Mouse (Mus musculus) limb, embryonic 15.5 days (tissue): ENCODE measurements around the gene Rpl23. TPM values are rescaled to one million over a fixed set of nuclear protein-coding genes. Genes with fewer than 3 reads are reported as not detected.
A peak's percentile ranks its signal among the peaks of the same experiment; 100 is the strongest.

Experiments used
- ATAC-seq: fragments of 200-750 bp; cut with Nextera tagmentation; 2 replicates; pipeline ENCODE4 v1.8.0; 2017; ENCODE audit warnings: low read depth, moderate TSS enrichment; ENCODE audit not compliant: insufficient number of reproducible peaks, low FRiP score, low TSS enrichment
- H3K27ac ChIP-seq: fragments of 300-500 bp; sonication (generic); 2 replicates; pipeline ENCODE4 v1.5.1; 2015; ENCODE audit warnings: moderate library complexity, mild to moderate bottlenecking, inconsistent platforms
- H3K27me3 ChIP-seq: fragments of 300-500 bp; sonication (generic); 2 replicates; pipeline ENCODE4 v1.6.1; 2015; ENCODE audit warnings: inconsistent platforms
- H3K36me3 ChIP-seq: fragments of 300-500 bp; sonication (generic); 2 replicates; pipeline ENCODE4 v1.6.1; 2015; ENCODE audit warnings: inconsistent platforms
- H3K4me1 ChIP-seq: fragments of 300-500 bp; sonication (generic); 2 replicates; pipeline ENCODE4 v1.6.1; 2015; ENCODE audit warnings: inconsistent platforms
- H3K4me2 ChIP-seq: fragments of 300-500 bp; sonication (generic); 2 replicates; pipeline ENCODE4 v1.6.1; 2015; ENCODE audit warnings: mild to moderate bottlenecking, inconsistent platforms
- H3K4me3 ChIP-seq: fragments of 300-500 bp; sonication (generic); 2 replicates; pipeline ENCODE4 v1.5.1; 2015; ENCODE audit warnings: mild to moderate bottlenecking, inconsistent platforms
- H3K9ac ChIP-seq: fragments of 300-500 bp; sonication (generic); 2 replicates; pipeline ENCODE4 v1.6.1; 2015; ENCODE audit warnings: inconsistent platforms
- H3K9me3 ChIP-seq: fragments of 300-500 bp; sonication (generic); 2 replicates; pipeline ENCODE4 v1.6.1; 2016; ENCODE audit warnings: inconsistent platforms
- WGBS: fragments of 180-500 bp; shearing (Covaris S2); methylation state at CpG from one replicate; pipeline ENCODE4 v1.1.7; 2015; 5-methylcytosine and 5-hydroxymethylcytosine counted together
- polyA plus RNA-seq: library from polyadenylated mRNA; unstranded; fragments of >200 nt; fragmentation: Nextera tagmentation; extraction: Ambion mirVana; gene quantifications from 2 replicates; pipeline ENCODE4 v1.2.1, GENCODE M21; 2015

The Rpl23 gene
- polyA plus RNA-seq, 1 experiment from 2014 or later = 586 TPM

GRCm38 (mm10) chr11:97804841-97805661, 22.8 kb upstream of the Rpl23 start:
- peaks cover 81% of the 10 kb centered on the region for H3K4me1 ChIP-seq
- no peak overlapping the region for H3K9ac ChIP-seq
- whole genome bisulfite sequencing = 4% methylated on average over 9 of the region's 9 CpGs
- ATAC-seq = peak; percentile 24
- H3K9me3 ChIP-seq = no peaks in the 10 kb centered on the region
- H3K27ac ChIP-seq = peak overlapping the region; percentile 78
- H3K27me3 ChIP-seq = no peaks in the 10 kb centered on the region
- peaks cover 30% of the 10 kb centered on the region for H3K36me3 ChIP-seq
- H3K4me2 ChIP-seq = peak overlapping the region; percentile 48
- peak overlapping the region; percentile 21 for H3K4me3 ChIP-seq

DNA sequence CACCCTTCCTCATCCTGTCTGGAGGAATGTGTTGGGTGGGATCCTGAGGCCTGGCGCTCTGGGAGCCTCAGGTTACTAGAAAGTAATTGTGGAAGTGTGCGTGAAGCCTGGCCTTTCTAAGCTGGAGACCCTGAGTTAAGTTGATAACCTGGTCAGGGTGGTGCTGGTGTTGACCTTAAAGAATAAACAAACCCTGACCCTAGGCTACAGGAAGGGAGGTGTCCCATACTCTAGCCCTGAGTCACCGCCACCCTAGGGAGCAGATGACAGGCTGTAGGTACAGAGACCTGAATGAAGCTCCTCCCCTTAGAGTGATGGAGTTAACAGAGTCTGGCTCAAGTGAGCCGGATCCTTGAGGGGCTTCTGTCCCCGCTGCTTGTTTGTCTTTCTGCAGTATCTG, 21.6 kb upstream of the Rpl23 start:
- no peak for ATAC-seq
- H3K36me3 ChIP-seq = peaks cover 21% of the 10 kb centered on the region
- WGBS = 63% methylated on average over 5 of the region's 5 CpGs
- no peaks in the 10 kb centered on the region for H3K9me3 ChIP-seq
- H3K4me3 ChIP-seq = no peak overlapping the region
- no peaks in the 10 kb centered on the region for H3K27me3 ChIP-seq
- H3K4me2 ChIP-seq = no peak overlapping the region
- peaks cover 70% of the 10 kb centered on the region for H3K4me1 ChIP-seq
- H3K27ac ChIP-seq = peak overlapping the region; percentile 78
- H3K9ac ChIP-seq = no peak overlapping the region

DNA sequence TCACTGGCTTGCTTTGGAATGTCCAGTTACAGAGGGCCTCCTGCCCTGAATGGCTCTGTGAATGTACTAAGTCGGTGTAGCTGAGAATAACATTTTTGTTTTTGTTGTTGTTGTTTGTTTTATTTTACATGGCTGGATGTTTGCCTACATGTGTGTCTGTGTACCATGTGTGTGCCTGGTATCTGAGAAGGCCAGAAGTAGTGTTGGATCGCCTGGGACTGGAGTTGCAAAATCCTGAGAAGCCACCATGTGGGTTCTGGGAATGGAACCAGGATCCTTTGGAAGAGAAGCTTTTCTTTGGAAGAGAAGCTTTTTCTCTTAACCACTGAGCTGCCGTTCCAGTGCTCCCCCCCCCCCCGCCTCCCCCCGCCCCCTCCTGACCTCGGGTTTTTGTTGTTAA, 20.3 kb upstream of the Rpl23 start:
- Histone ChIP-seq H3K27ac (peak overlapping the region; percentile 98; the same call in 1 of the 2 replicates), H3K27me3 (no peaks in the 10 kb centered on the region), H3K4me1 (peaks cover 67% of the 10 kb centered on the region), H3K4me2 (no peak overlapping the region), H3K9me3 (no peaks in the 10 kb centered on the region), H3K4me3 (peak overlapping the region; percentile 95; the same call in 1 of the 2 replicates), H3K9ac (no peak overlapping the region), H3K36me3 (peaks cover 9% of the 10 kb centered on the region; the same call in 1 of the 2 replicates)
- 37% methylated on average over 6 of the region's 6 CpGs for WGBS
- ATAC-seq = no peak

- peak overlapping the region; percentile 98 for H3K27ac ChIP-seq
- WGBS = 35% methylated on average over 1 of the region's 1 CpGs
- H3K4me1 ChIP-seq = peaks cover 64% of the 10 kb centered on the region
- no peak for ATAC-seq
- peak overlapping the region; percentile 88 for H3K4me2 ChIP-seq
- H3K27me3 ChIP-seq = no peaks in the 10 kb centered on the region
- H3K9me3 ChIP-seq = no peaks in the 10 kb centered on the region
- no peak overlapping the region for H3K9ac ChIP-seq
- peak overlapping the region; percentile 95 for H3K4me3 ChIP-seq
- peaks cover 9% of the 10 kb centered on the region; the same call in 1 of the 2 replicates for H3K36me3 ChIP-seq
Observed at GRCm38 (mm10) chr11:97802194-97802470, 19.9 kb upstream of the Rpl23 start.

GRCm38 (mm10) chr11:97801409-97802193, 19.4 kb upstream of the Rpl23 start:
- Histone ChIP-seq H3K9ac (no peak overlapping the region), H3K9me3 (no peaks in the 10 kb centered on the region), H3K27me3 (no peaks in the 10 kb centered on the region), H3K4me2 (peak overlapping the region; percentile 88), H3K36me3 (0 out of 2 replicates have a peak, but pooled peaks cover 5% of the 10 kb centered on the region), H3K4me1 (peaks cover 60% of the 10 kb centered on the region), H3K4me3 (peak overlapping the region; percentile 95), H3K27ac (peak overlapping the region; percentile 98)
- ATAC-seq = no peak
- 23% methylated on average over 8 of the region's 8 CpGs for WGBS

- H3K9me3 ChIP-seq = no peaks in the 10 kb centered on the region
- H3K4me2 ChIP-seq = peak overlapping the region; percentile 88
- 0 out of 2 replicates have a peak, but pooled peaks cover 5% of the 10 kb centered on the region for H3K36me3 ChIP-seq
- 1% methylated on average over 17 of the region's 17 CpGs for whole genome bisulfite sequencing
- H3K4me1 ChIP-seq = peaks cover 53% of the 10 kb centered on the region
- ATAC-seq = no peak
- H3K9ac ChIP-seq = peak overlapping the region; percentile 79
- H3K27me3 ChIP-seq = no peaks in the 10 kb centered on the region
- peak overlapping the region; percentile 98 for H3K27ac ChIP-seq
- H3K4me3 ChIP-seq = peak overlapping the region; percentile 95
Observed at GRCm38 (mm10) chr11:97800691-97801408, 18.6 kb upstream of the Rpl23 start.

GRCm38 (mm10) chr11:97799994-97800690, 17.9 kb upstream of the Rpl23 start:
- Histone ChIP-seq H3K36me3 (0 out of 2 replicates have a peak, but pooled peaks cover 5% of the 10 kb centered on the region), H3K9ac (peak overlapping the region; percentile 79), H3K4me3 (peak overlapping the region; percentile 95), H3K27ac (peak overlapping the region; percentile 98), H3K9me3 (no peaks in the 10 kb centered on the region), H3K27me3 (no peaks in the 10 kb centered on the region), H3K4me2 (peak overlapping the region; percentile 88), H3K4me1 (peaks cover 46% of the 10 kb centered on the region)
- ATAC-seq = peak; percentile 54
- WGBS = 0% methylated on average over 28 of the region's 43 CpGs

- H3K27ac ChIP-seq = peak overlapping the region; percentile 98
- no peaks in the 10 kb centered on the region for H3K27me3 ChIP-seq
- WGBS = under 1% methylated on average over 62 of the region's 71 CpGs
- peaks cover 38% of the 10 kb centered on the region for H3K4me1 ChIP-seq
- H3K4me3 ChIP-seq = peak overlapping the region; percentile 95
- no peaks in the 10 kb centered on the region for H3K9me3 ChIP-seq
- peak; percentile 76 for ATAC-seq
- H3K4me2 ChIP-seq = peak overlapping the region; percentile 88
- 0 out of 2 replicates have a peak, but pooled peaks cover 5% of the 10 kb centered on the region for H3K36me3 ChIP-seq
- peak overlapping the region; percentile 79 for H3K9ac ChIP-seq
Observed at GRCm38 (mm10) chr11:97799146-97799993, 17.1 kb upstream of the Rpl23 start.

GRCm38 (mm10) chr11:97798782-97799145, 16.5 kb upstream of the Rpl23 start, which contains the start of gene Lasp1:
Lasp1 (plus strand) TSS chr11:97799000.
- Histone ChIP-seq H3K4me3 (peak within 1 kb of the TSS; percentile 95), H3K9ac (peak within 1 kb of the TSS; percentile 79), H3K4me2 (peak within 1 kb of the TSS; percentile 88), H3K36me3 (0 out of 2 replicates have a peak, but pooled peaks cover 5% of the 10 kb centered on the region), H3K27me3 (no peaks in the 10 kb centered on the region), H3K27ac (peak within 1 kb of the TSS; percentile 98), H3K4me1 (peaks cover 32% of the 10 kb centered on the region), H3K9me3 (no peaks in the 10 kb centered on the region)
- WGBS = under 1% methylated on average over 11 of the region's 11 CpGs
- ATAC-seq = 0 out of 2 replicates have a peak, but pooled peaks have one; percentile 10

DNA sequence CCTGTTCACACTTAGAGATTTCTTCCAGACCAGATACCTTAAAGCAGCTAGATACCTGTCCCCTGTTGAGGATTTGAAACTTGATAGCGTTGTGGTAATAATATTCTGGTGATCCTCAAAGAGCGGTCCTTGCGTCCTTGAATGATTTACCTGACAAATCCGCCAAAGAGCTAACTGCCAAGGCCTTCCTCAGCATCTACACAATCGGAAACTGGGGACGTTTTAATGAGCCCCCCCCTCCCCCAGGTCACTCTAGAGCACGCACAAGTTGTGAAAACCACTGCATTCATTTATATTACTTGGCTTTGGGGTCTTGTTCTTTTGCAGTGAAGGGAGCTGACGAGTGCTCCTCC, 15.8 kb upstream of the Rpl23 start:
- Histone ChIP-seq H3K9ac (no peak overlapping the region), H3K27ac (peak overlapping the region; percentile 63), H3K4me2 (peak overlapping the region; percentile 88), H3K4me1 (peaks cover 29% of the 10 kb centered on the region), H3K27me3 (no peaks in the 10 kb centered on the region), H3K9me3 (no peaks in the 10 kb centered on the region), H3K36me3 (0 out of 2 replicates have a peak, but pooled peaks cover 5% of the 10 kb centered on the region), H3K4me3 (peak overlapping the region; percentile 95)
- WGBS = 22% methylated on average over 8 of the region's 8 CpGs
- ATAC-seq = no peak
